Mouse (Mus musculus) spleen, adult 2 months (tissue): ENCODE results near the gene Gpam.

Experiments used
- CTCF ChIP-seq: fragments of 200-500 bp; IDR thresholded peaks from 2 replicates; pipeline ENCODE4 v1.5.1; 2011; ENCODE audit warnings: mild to moderate bottlenecking, inconsistent platforms; ENCODE audit not compliant: insufficient read depth, insufficient read length, insufficient replicate concordance; ENCODE audit errors: extremely low read depth
- POLR2A ChIP-seq: fragments of 200-500 bp; IDR thresholded peaks from 2 replicates; pipeline ENCODE4 v1.6.1; 2011; ENCODE audit warnings: low read depth, low read length, inconsistent platforms

- TF ChIP-seq CTCF (no peak), POLR2A (no peak)
Measured at GRCm38 (mm10) chr19:55144691-55145090, 17.7 kb upstream of the Gpam start.
